Comparison of ENCODE assay signal across 9 mouse cellular contexts in genomic region chr8:87037620-87038380, GRCm38 (mm10).
DNase-seq lines count a peak whose midpoint lies in the region; ATAC-seq lines count a peak whose summit lies in the region.
"Had no signal": no experiment of that assay in that cellular context is flagged by ENCODE, and none has a peak within 500 bp of the region (broad histone marks: within the 10 kb centered on the region; RNA-seq: fewer than 3 reads in every experiment).

No protein-coding gene starts in this region.

- H3K4me2 ChIP-seq in embryonic facial prominence, embryonic 13.5 days: peak overlapping the region; percentile 85
- peak overlapping the region; percentile 87 for H3K4me2 ChIP-seq in hindbrain, embryonic 16.5 days (ENCODE audit: low read length)
- H3K4me2 ChIP-seq in midbrain, embryonic 16.5 days (ENCODE audit: low read length): peak overlapping the region; percentile 69

- H3K36me3 ChIP-seq in embryonic facial prominence, embryonic 13.5 days: no peaks in the 10 kb centered on the region
- no peaks in the 10 kb centered on the region for H3K36me3 ChIP-seq in hindbrain, embryonic 16.5 days (ENCODE audit: control insufficient read depth, insufficient read depth, low read length)
- H3K36me3 ChIP-seq in midbrain, embryonic 16.5 days (ENCODE audit: control insufficient read depth, insufficient read depth, low read length): no peaks in the 10 kb centered on the region

- H3K27ac ChIP-seq in embryonic facial prominence, embryonic 13.5 days: no peak overlapping the region
- no peak overlapping the region for H3K27ac ChIP-seq in hindbrain, embryonic 16.5 days (ENCODE audit: low read depth, low read length)
- H3K27ac ChIP-seq in midbrain, embryonic 16.5 days (ENCODE audit: low read length): no peak overlapping the region

- H3K9ac ChIP-seq in embryonic facial prominence, embryonic 13.5 days: peak overlapping the region; percentile 71
- H3K9ac ChIP-seq in hindbrain, embryonic 16.5 days (ENCODE audit: low read depth, low read length): peak overlapping the region; percentile 66
- H3K9ac ChIP-seq in midbrain, embryonic 16.5 days (ENCODE audit: low read depth, low read length): peak overlapping the region; percentile 62

- peak; percentile 5 for DNase-seq in gastrocnemius, postnatal 14 days
- DNase-seq in gastrocnemius, postnatal 4 days (ENCODE audit: low spot score in 2 of 2): no peak
- DNase-seq in ZHBTc4 (ENCODE audit: low read depth, low spot score): peak; percentile 65
- DNase-seq in adipocyte (ENCODE audit: low spot score): no peak
- DNase-seq in left cerebral cortex, adult 18-20 months (ENCODE audit: low spot score in 2 of 2): no peak

- H3K4me3 ChIP-seq in embryonic facial prominence, embryonic 13.5 days: peak overlapping the region; percentile 43
- peak overlapping the region; percentile 42 for H3K4me3 ChIP-seq in hindbrain, embryonic 16.5 days (ENCODE audit: low read length)
- H3K4me3 ChIP-seq in midbrain, embryonic 16.5 days (ENCODE audit: low read depth, low read length): peak overlapping the region; percentile 34
- H3K4me3 ChIP-seq: erythroblast, embryonic 14.5 days had no signal

- ATAC-seq in embryonic facial prominence, embryonic 13.5 days (ENCODE audit: insufficient number of reproducible peaks, insufficient read depth, low FRiP score, low TSS enrichment, low read depth): no peak
- ATAC-seq in hindbrain, embryonic 16.5 days: no peak
- ATAC-seq in midbrain, embryonic 16.5 days: peak; percentile 48; the same call in 1 of the 2 replicates

- H3K4me1 ChIP-seq in embryonic facial prominence, embryonic 13.5 days: peaks cover 10% of the 10 kb centered on the region
- H3K4me1 ChIP-seq in hindbrain, embryonic 16.5 days (ENCODE audit: control insufficient read depth, insufficient read depth, low read depth, low read length): peaks cover 14% of the 10 kb centered on the region
- peaks cover 10% of the 10 kb centered on the region for H3K4me1 ChIP-seq in midbrain, embryonic 16.5 days (ENCODE audit: control insufficient read depth, insufficient read depth, low read length)

- H3K9me3 ChIP-seq in embryonic facial prominence, embryonic 13.5 days: no peaks in the 10 kb centered on the region
- H3K9me3 ChIP-seq in hindbrain, embryonic 16.5 days (ENCODE audit: control insufficient read depth, low read length): no peaks in the 10 kb centered on the region
- no peaks in the 10 kb centered on the region for H3K9me3 ChIP-seq in midbrain, embryonic 16.5 days (replicated peaks; ENCODE audit: control insufficient read depth, low read length, poor library complexity, severe bottlenecking)

- 3% methylated on average over 46 of the region's 48 CpGs for WGBS in embryonic facial prominence, embryonic 13.5 days
- 4% methylated on average over 47 of the region's 48 CpGs for WGBS in hindbrain, embryonic 16.5 days
- 3% methylated on average over 48 of the region's 48 CpGs for WGBS in midbrain, embryonic 16.5 days

- peaks cover 19% of the 10 kb centered on the region for H3K27me3 ChIP-seq in embryonic facial prominence, embryonic 13.5 days
- H3K27me3 ChIP-seq in hindbrain, embryonic 16.5 days (replicated peaks; ENCODE audit: control insufficient read depth, insufficient read depth, low read length): no peaks in the 10 kb centered on the region
- no peaks in the 10 kb centered on the region for H3K27me3 ChIP-seq in midbrain, embryonic 16.5 days (ENCODE audit: control insufficient read depth, insufficient read depth, low read depth, low read length)

- intact Hi-C loops in gastrocnemius, postnatal 14 days (cut with DNase I; ENCODE audit: low total_unique reads): no loop called here

Comparison
In these comparisons a context has a peak if more than half of its experiments do, and no peak if none do; other contexts are left out.
1. DNase-seq: peak in gastrocnemius, postnatal 14 days (single experiment) and ZHBTc4 (single experiment); none in gastrocnemius, postnatal 4 days (0 of 2), adipocyte (single experiment) and left cerebral cortex, adult 18-20 months (0 of 2).
2. Peak in every context shown above with its lines, with median percentiles within 50 percentile points of each other: H3K4me2 ChIP-seq, H3K4me3 ChIP-seq and H3K9ac ChIP-seq.